Mouse (Mus musculus) limb, embryonic 11.5 days (tissue): Measurements from ENCODE around the gene Agxt. TPM values are rescaled to one million over a fixed set of nuclear protein-coding genes. Genes with fewer than 3 reads are reported as not detected.

Experiments used
- ATAC-seq: fragments of 200-750 bp; cut with Nextera tagmentation; 2 replicates; pipeline ENCODE4 v1.8.0; 2017; ENCODE audit warnings: low read depth; ENCODE audit not compliant: insufficient number of reproducible peaks, low FRiP score, low TSS enrichment
- DNase-seq: peaks from one replicate; pipeline ENCODE4 v3.0.0-alpha.2; 2015; ENCODE audit warnings: low spot score
- H3K27ac ChIP-seq: fragments of 300-500 bp; sonication (generic); replicated peaks from 2 replicates; pipeline ENCODE4 v1.5.1; 2014; ENCODE audit warnings: low read depth, mild to moderate bottlenecking, low read length
- H3K27me3 ChIP-seq: fragments of 300-500 bp; sonication (generic); 2 replicates; pipeline ENCODE4 v1.6.1; 2014; ENCODE audit warnings: mild to moderate bottlenecking, low read length, mixed read lengths; ENCODE audit not compliant: control insufficient read depth, insufficient read depth
- H3K36me3 ChIP-seq: fragments of 300-500 bp; sonication (generic); 2 replicates; pipeline ENCODE4 v1.6.1; 2014; ENCODE audit warnings: mild to moderate bottlenecking, low read length, moderate library complexity, mixed read lengths; ENCODE audit not compliant: control insufficient read depth, insufficient read depth
- H3K4me1 ChIP-seq: fragments of 300-500 bp; sonication (generic); 2 replicates; pipeline ENCODE4 v1.6.1; 2014; ENCODE audit warnings: low read length, mixed read lengths; ENCODE audit not compliant: control insufficient read depth, insufficient read depth
- H3K4me2 ChIP-seq: fragments of 300-500 bp; sonication (generic); 2 replicates; pipeline ENCODE4 v1.6.1; 2014; ENCODE audit warnings: low read depth, mild to moderate bottlenecking, moderate library complexity; ENCODE audit not compliant: severe bottlenecking
- H3K4me3 ChIP-seq: fragments of 300-500 bp; sonication (generic); 2 replicates; pipeline ENCODE4 v1.5.1; 2014; ENCODE audit warnings: low read depth, low read length
- H3K9ac ChIP-seq: fragments of 300-500 bp; sonication (generic); 2 replicates; pipeline ENCODE4 v1.6.1; 2014; ENCODE audit warnings: mild to moderate bottlenecking, low read length
- H3K9me3 ChIP-seq: fragments of 300-500 bp; sonication (generic); 2 replicates; pipeline ENCODE4 v1.6.1; 2016; ENCODE audit warnings: low read length; ENCODE audit not compliant: control insufficient read depth
- WGBS: fragments of 180-500 bp; shearing (Covaris S2); extraction: QIAGEN DNeasy Blood & Tissue Kit; methylation state at CpG from one replicate; pipeline ENCODE4 v1.1.7; 2014; 5-methylcytosine and 5-hydroxymethylcytosine counted together
- polyA plus RNA-seq: library from polyadenylated mRNA; unstranded; fragments of >200 nt; fragmentation: Nextera tagmentation; extraction: Ambion mirVana; gene quantifications from 2 replicates; pipeline ENCODE4 v1.2.1, GENCODE M21; 2014

Agxt gene
- polyA plus RNA-seq: not detected in 2 replicates

GRCm38 (mm10) chr1:93135036-93135526 lies at the start of gene Agxt:
Agxt (plus strand) TSS chr1:93135240.
- no peaks in the 10 kb centered on the region for H3K27me3 ChIP-seq
- DNase-seq (no peak), ATAC-seq (no peak)
- no peaks in the 10 kb centered on the region for H3K36me3 ChIP-seq
- 83% methylated on average over 12 of the region's 12 CpGs for WGBS
- H3K9me3 ChIP-seq: no peaks in the 10 kb centered on the region
- no peak within 1 kb of the TSS for H3K4me2 ChIP-seq
- no peak within 1 kb of the TSS for H3K4me3 ChIP-seq
- no peak within 1 kb of the TSS for H3K9ac ChIP-seq
- H3K27ac ChIP-seq: no peak within 1 kb of the TSS
- H3K4me1 ChIP-seq: no peaks in the 10 kb centered on the region

- WGBS: 90% methylated on average over 3 of the region's 3 CpGs
- Histone ChIP-seq H3K4me2 (no peak overlapping the region), H3K4me3 (no peak overlapping the region), H3K27ac (no peak overlapping the region), H3K4me1 (no peaks in the 10 kb centered on the region), H3K9me3 (no peaks in the 10 kb centered on the region), H3K9ac (no peak overlapping the region), H3K36me3 (no peaks in the 10 kb centered on the region), H3K27me3 (no peaks in the 10 kb centered on the region)
- ATAC-seq (no peak), DNase-seq (no peak)
These were observed 42.5 kb upstream of the Agxt start for GRCm38 (mm10) chr1:93092582-93092981.

- H3K36me3 ChIP-seq: no peaks in the 10 kb centered on the region
- H3K9ac ChIP-seq: no peak overlapping the region; the same call in 1 of the 2 replicates
- H3K4me3 ChIP-seq: no peak overlapping the region
- no peak overlapping the region for H3K4me2 ChIP-seq
- H3K27me3 ChIP-seq: peaks cover 45% of the 10 kb centered on the region
- no peak overlapping the region for H3K27ac ChIP-seq
- H3K4me1 ChIP-seq: peaks cover 8% of the 10 kb centered on the region; the same call in 1 of the 2 replicates
- DNase-seq: no peak
- H3K9me3 ChIP-seq: no peaks in the 10 kb centered on the region
- ATAC-seq: no peak
- WGBS: 82% methylated on average over 5 of the region's 5 CpGs
These were observed 36.1 kb upstream of the Agxt start for GRCm38 (mm10) chr1:93098956-93099355.

GRCm38 (mm10) chr1:93100243-93100575 lies 34.8 kb upstream of the Agxt start:
- Histone ChIP-seq H3K9ac (no peak overlapping the region), H3K4me1 (peaks cover 8% of the 10 kb centered on the region; the same call in 1 of the 2 replicates), H3K4me2 (peak overlapping the region; percentile 89), H3K9me3 (no peaks in the 10 kb centered on the region), H3K27me3 (peaks cover 47% of the 10 kb centered on the region), H3K4me3 (peak overlapping the region; percentile 55), H3K36me3 (no peaks in the 10 kb centered on the region), H3K27ac (no peak overlapping the region)
- 2% methylated on average over 18 of the region's 18 CpGs for WGBS
- ATAC-seq: no peak
- no peak for DNase-seq

- under 1% methylated on average over 45 of the region's 49 CpGs for WGBS
- peak overlapping the region; percentile 50 for H3K9ac ChIP-seq
- H3K36me3 ChIP-seq: no peaks in the 10 kb centered on the region
- peak overlapping the region; percentile 55 for H3K4me3 ChIP-seq
- peak; percentile 64 for ATAC-seq
- H3K27me3 ChIP-seq: peaks cover 47% of the 10 kb centered on the region
- peaks cover 8% of the 10 kb centered on the region; the same call in 1 of the 2 replicates for H3K4me1 ChIP-seq
- H3K4me2 ChIP-seq: peak overlapping the region; percentile 89
- DNase-seq: peak; percentile 62
- H3K27ac ChIP-seq: no peak overlapping the region
- no peaks in the 10 kb centered on the region for H3K9me3 ChIP-seq
These were observed 34.2 kb upstream of the Agxt start for GRCm38 (mm10) chr1:93100576-93101491.

- H3K9me3 ChIP-seq: no peaks in the 10 kb centered on the region
- peak within 1 kb of the TSS; percentile 89 for H3K4me2 ChIP-seq
- peaks cover 8% of the 10 kb centered on the region; the same call in 1 of the 2 replicates for H3K4me1 ChIP-seq
- peak; percentile 68 for DNase-seq
- no peaks in the 10 kb centered on the region for H3K36me3 ChIP-seq
- H3K4me3 ChIP-seq: peak within 1 kb of the TSS; percentile 55
- H3K27ac ChIP-seq: no peak within 1 kb of the TSS
- H3K9ac ChIP-seq: peak within 1 kb of the TSS; percentile 50
- peaks cover 47% of the 10 kb centered on the region for H3K27me3 ChIP-seq
- 1% methylated on average over 39 of the region's 39 CpGs for WGBS
- peak; percentile 65; the same call in 1 of the 2 replicates for ATAC-seq
These were observed 33.4 kb upstream of the Agxt start, which contains the start of gene Kif1a for GRCm38 (mm10) chr1:93101571-93102061. Kif1a (minus strand) TSS chr1:93101951.

- H3K4me1 ChIP-seq: peaks cover 8% of the 10 kb centered on the region; the same call in 1 of the 2 replicates
- DNase-seq: no peak
- WGBS: 58% methylated on average over 7 of the region's 7 CpGs
- no peaks in the 10 kb centered on the region for H3K9me3 ChIP-seq
- no peak overlapping the region for H3K27ac ChIP-seq
- H3K9ac ChIP-seq: no peak overlapping the region
- H3K4me2 ChIP-seq: no peak overlapping the region
- H3K36me3 ChIP-seq: no peaks in the 10 kb centered on the region
- no peak for ATAC-seq
- no peak overlapping the region for H3K4me3 ChIP-seq
- H3K27me3 ChIP-seq: peaks cover 47% of the 10 kb centered on the region
These were observed 32.3 kb upstream of the Agxt start for GRCm38 (mm10) chr1:93102700-93103099.

GRCm38 (mm10) chr1:93114713-93115463 lies 20.2 kb upstream of the Agxt start:
- no peaks in the 10 kb centered on the region for H3K36me3 ChIP-seq
- no peak overlapping the region for H3K27ac ChIP-seq
- no peaks in the 10 kb centered on the region for H3K9me3 ChIP-seq
- peak; percentile 98 for DNase-seq
- ATAC-seq: peak; percentile 99
- 28% methylated on average over 21 of the region's 21 CpGs for WGBS
- no peaks in the 10 kb centered on the region for H3K4me1 ChIP-seq
- H3K4me3 ChIP-seq: peak overlapping the region; percentile 35
- H3K9ac ChIP-seq: peak overlapping the region; percentile 49
- no peaks in the 10 kb centered on the region for H3K27me3 ChIP-seq
- peak overlapping the region; percentile 59 for H3K4me2 ChIP-seq
